Mouse (Mus musculus) midbrain, embryonic 11.5 days (tissue): Measurements from ENCODE around the gene Olfr196. TPM values are rescaled to one million over a fixed set of nuclear protein-coding genes. Genes with fewer than 3 reads are reported as not detected.

Source experiments
- polyA plus RNA-seq: library from polyadenylated mRNA; unstranded; fragments of >200 nt; fragmentation: Nextera tagmentation; extraction: Ambion mirVana; gene quantifications from 2 replicates; pipeline ENCODE4 v1.2.1, GENCODE M21; 2014

Olfr196 gene
- polyA plus RNA-seq, 1 experiment from 2014 or later = not detected

Other genes with a start within 250 kb of the Olfr196 start
- not detected in 2 replicates for gene Olfr181, start 241.7 kb downstream of the Olfr196 start, polyA plus RNA-seq
- not detected in 2 replicates for gene Olfr180, start 241.1 kb downstream of the Olfr196 start, polyA plus RNA-seq
- not detected in 2 replicates for gene Olfr183, start 175.1 kb downstream of the Olfr196 start, polyA plus RNA-seq
- gene Olfr186, start 140.2 kb downstream of the Olfr196 start, polyA plus RNA-seq = not detected in 2 replicates
- not detected in 2 replicates for gene Olfr187, start 130.7 kb downstream of the Olfr196 start, polyA plus RNA-seq
- gene Olfr190, start 92.4 kb downstream of the Olfr196 start, polyA plus RNA-seq = not detected in 2 replicates
- not detected in 2 replicates for gene Olfr191, start 80.6 kb downstream of the Olfr196 start, polyA plus RNA-seq
- gene Olfr193, start 58.6 kb downstream of the Olfr196 start, polyA plus RNA-seq = not detected in 2 replicates
- gene Olfr194, start 49.4 kb downstream of the Olfr196 start, polyA plus RNA-seq = not detected in 2 replicates
- gene Olfr195, start 23.4 kb downstream of the Olfr196 start, polyA plus RNA-seq = not detected in 2 replicates
- not detected in 2 replicates for gene Olfr198, start 33.1 kb upstream of the Olfr196 start, polyA plus RNA-seq
- gene Olfr199, start 49.3 kb upstream of the Olfr196 start, polyA plus RNA-seq = not detected in 2 replicates
- gene Olfr201, start 102.2 kb upstream of the Olfr196 start, polyA plus RNA-seq = not detected in 2 replicates
- not detected in 2 replicates for gene Olfr202, start 116.3 kb upstream of the Olfr196 start, polyA plus RNA-seq
- not detected in 2 replicates for gene Olfr203, start 128.4 kb upstream of the Olfr196 start, polyA plus RNA-seq
- not detected in 2 replicates for gene Olfr204, start 147.8 kb upstream of the Olfr196 start, polyA plus RNA-seq
- gene Olfr205, start 160.7 kb upstream of the Olfr196 start, polyA plus RNA-seq = not detected in 2 replicates
- not detected in 2 replicates for gene Olfr206, start 178.8 kb upstream of the Olfr196 start, polyA plus RNA-seq
- gene Olfr209, start 193.5 kb upstream of the Olfr196 start, polyA plus RNA-seq = not detected in 2 replicates
- 0.08 and 0.33 TPM in 2 replicates for gene Gabrr3, start 236.9 kb upstream of the Olfr196 start, polyA plus RNA-seq